Mouse (Mus musculus) retina, postnatal 7 days (tissue): ENCODE measurements around the gene Tfg.
A peak's percentile ranks its signal among the peaks of the same experiment; 100 is the strongest.

Source experiments
- DNase-seq: peaks from one replicate; pipeline ENCODE4 v3.0.0-alpha.2; 2012; ENCODE audit warnings: low read depth, low spot score

Gene Tfg

GRCm38 (mm10) chr16:56645251-56645650, 72.0 kb downstream of the Tfg start:
- peak; percentile 11 for DNase-seq
